In the genomic region with DNA sequence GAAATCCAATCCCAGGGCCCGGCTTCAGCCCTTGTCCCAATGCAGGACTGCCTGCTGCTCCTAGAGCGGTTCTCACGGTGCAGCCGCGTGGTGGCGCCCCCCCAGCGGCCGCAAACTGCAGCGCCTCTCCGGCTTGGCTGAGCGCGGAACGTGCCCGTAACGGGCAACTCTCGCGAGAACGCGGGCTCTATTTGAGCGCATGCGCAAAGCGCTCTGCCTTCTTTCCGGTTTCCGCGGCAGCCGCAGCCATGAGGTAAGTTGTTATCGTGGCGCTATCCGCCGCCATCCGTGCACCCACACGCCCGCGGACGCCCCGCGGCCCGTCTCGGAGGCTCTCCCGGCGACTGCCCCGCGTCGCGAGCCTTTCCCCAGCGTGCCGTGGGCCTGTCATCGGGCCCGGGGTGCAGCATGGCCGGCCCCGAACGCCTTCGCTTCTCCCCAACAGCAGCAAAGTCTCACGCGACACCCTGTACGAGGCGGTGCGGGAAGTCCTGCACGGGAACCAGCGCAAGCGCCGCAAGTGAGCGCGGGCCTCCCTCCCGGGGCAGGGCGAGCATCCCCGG, we compare ENCODE assay signal across 8 mouse cellular contexts. TPM values are rescaled to one million over a fixed set of nuclear protein-coding genes. Genes with fewer than 3 reads are reported as not detected.
A peak's percentile ranks its signal among the peaks of the same experiment; 100 is the strongest.
DNase-seq lines count a peak whose midpoint lies in the region; ATAC-seq and TF ChIP-seq lines count a peak whose summit lies in the region.

A gene (plus strand): TSS at position 106 of the 563 bp plus-strand sequence.

- H3K9me3 ChIP-seq in forebrain, embryonic 12.5 days: peaks cover 6% of the 10 kb centered on the region; the same call in 1 of the 2 replicates
- no peaks in the 10 kb centered on the region for H3K9me3 ChIP-seq in heart, postnatal 0 days (replicated peaks; ENCODE audit: control insufficient read depth, low read length)
- no peaks in the 10 kb centered on the region for H3K9me3 ChIP-seq in liver, embryonic 16.5 days (replicated peaks; ENCODE audit: control insufficient read depth, low read length)
- no peaks in the 10 kb centered on the region; the same call in 1 of the 2 replicates for H3K9me3 ChIP-seq in neural tube, embryonic 13.5 days

- peak; percentile 96 for TF ChIP-seq POLR2A in testis, adult 2 months (IDR thresholded peaks at IDR 0.05; ENCODE audit: control insufficient read depth, low read depth, low read length)

- peak within 1 kb of the TSS; percentile 96 for H3K27ac ChIP-seq in forebrain, embryonic 12.5 days
- peak within 1 kb of the TSS; percentile 93 for H3K27ac ChIP-seq in heart, postnatal 0 days (ENCODE audit: low read depth)
- H3K27ac ChIP-seq in liver, embryonic 16.5 days (ENCODE audit: low read length): peak within 1 kb of the TSS; percentile 90
- peak within 1 kb of the TSS; percentile 96 for H3K27ac ChIP-seq in neural tube, embryonic 13.5 days (replicated peaks)
- H3K27ac ChIP-seq in testis, adult 2 months (ENCODE audit: control insufficient read depth, insufficient read depth, low read depth, low read length): peak within 1 kb of the TSS; percentile 93

- peak within 1 kb of the TSS; percentile 87 for H3K4me2 ChIP-seq in forebrain, embryonic 12.5 days
- peak within 1 kb of the TSS; percentile 81 for H3K4me2 ChIP-seq in heart, postnatal 0 days (ENCODE audit: low read depth, low read length)
- H3K4me2 ChIP-seq in liver, embryonic 16.5 days (ENCODE audit: low read depth, low read length): peak within 1 kb of the TSS; percentile 92
- peak within 1 kb of the TSS; percentile 96 for H3K4me2 ChIP-seq in neural tube, embryonic 13.5 days

- peak; percentile 92 for ATAC-seq in forebrain, embryonic 12.5 days (ENCODE audit: low FRiP score)
- ATAC-seq in heart, postnatal 0 days (ENCODE audit: insufficient read depth, low read depth): peak; percentile 89
- peak; percentile 86 for ATAC-seq in liver, embryonic 16.5 days (ENCODE audit: low read depth)
- ATAC-seq in neural tube, embryonic 13.5 days (ENCODE audit: low read depth): peak; percentile 88

- TF ChIP-seq CTCF in heart, postnatal 0 days (IDR thresholded peaks at IDR 0.05; ENCODE audit: low read depth): peak; percentile 84
- TF ChIP-seq CTCF in testis, adult 2 months (IDR thresholded peaks at IDR 0.05; ENCODE audit: control insufficient read depth, insufficient read depth, insufficient replicate concordance, low read depth, low read length): peak; percentile 58; the same call in 1 of the 2 replicates

- H3K4me3 ChIP-seq in forebrain, embryonic 12.5 days (replicated peaks): peak within 1 kb of the TSS; percentile 90
- peak within 1 kb of the TSS; percentile 73 for H3K4me3 ChIP-seq in heart, postnatal 0 days (ENCODE audit: low read depth, low read length)
- peak within 1 kb of the TSS; percentile 83 for H3K4me3 ChIP-seq in liver, embryonic 16.5 days (ENCODE audit: low read depth, low read length)
- peak within 1 kb of the TSS; percentile 94 for H3K4me3 ChIP-seq in neural tube, embryonic 13.5 days
- peak within 1 kb of the TSS; percentile 90 for H3K4me3 ChIP-seq in testis, adult 2 months (ENCODE audit: control insufficient read depth, low read depth, low read length)

- TF ChIP-seq EP300 in heart, postnatal 0 days (IDR thresholded peaks at IDR 0.05; ENCODE audit: low read depth): peak; percentile 99

- H3K4me1 ChIP-seq in forebrain, embryonic 12.5 days: peaks cover 27% of the 10 kb centered on the region
- H3K4me1 ChIP-seq in heart, postnatal 0 days (ENCODE audit: control insufficient read depth, insufficient read depth): peaks cover 18% of the 10 kb centered on the region
- peaks cover 16% of the 10 kb centered on the region for H3K4me1 ChIP-seq in liver, embryonic 16.5 days (ENCODE audit: control insufficient read depth, low read depth, low read length)
- H3K4me1 ChIP-seq in neural tube, embryonic 13.5 days (replicated peaks): peaks cover 33% of the 10 kb centered on the region
- H3K4me1 ChIP-seq in testis, adult 2 months (ENCODE audit: control insufficient read depth, insufficient read depth, low read length): peaks cover 21% of the 10 kb centered on the region

- under 1% methylated on average over 67 of the region's 67 CpGs for WGBS in forebrain, embryonic 12.5 days
- under 1% methylated on average over 45 of the region's 67 CpGs for WGBS in heart, postnatal 0 days
- WGBS in liver, embryonic 16.5 days (ENCODE audit: insufficient replicate concordance): under 1% methylated on average over 67 of the region's 67 CpGs
- under 1% methylated on average over 67 of the region's 67 CpGs for WGBS in neural tube, embryonic 13.5 days

- DNase-seq in CD8-positive naive resting alpha-beta T cell, adult 2 months (ENCODE audit: low read depth in 2 of 2, low spot score in 2 of 2): peak; percentile 97 to 98
- peak; percentile 86 for DNase-seq in c-Kit-positive CD71-positive TER-119-negative erythroid progenitor cells, embryonic 14.5 days (ENCODE audit: low read depth)
- DNase-seq in heart, postnatal 0 days (ENCODE audit: low spot score): peak; percentile 96
- peak; percentile 99 for DNase-seq in kidney, postnatal 4 days

- peaks cover 44% of the 10 kb centered on the region for H3K36me3 ChIP-seq in forebrain, embryonic 12.5 days (replicated peaks)
- H3K36me3 ChIP-seq in heart, postnatal 0 days (replicated peaks; ENCODE audit: control insufficient read depth, insufficient read depth, low read length): peaks cover 33% of the 10 kb centered on the region
- H3K36me3 ChIP-seq in liver, embryonic 16.5 days (ENCODE audit: control insufficient read depth, insufficient read depth): peaks cover 11% of the 10 kb centered on the region
- H3K36me3 ChIP-seq in neural tube, embryonic 13.5 days: peaks cover 40% of the 10 kb centered on the region
- H3K36me3 ChIP-seq in testis, adult 2 months (ENCODE audit: control insufficient read depth, insufficient read depth, low read length): peaks cover 1% of the 10 kb centered on the region

- peak within 1 kb of the TSS; percentile 99 for H3K9ac ChIP-seq in forebrain, embryonic 12.5 days
- peak within 1 kb of the TSS; percentile 88 for H3K9ac ChIP-seq in heart, postnatal 0 days (replicated peaks; ENCODE audit: low read depth, low read length)
- H3K9ac ChIP-seq in liver, embryonic 16.5 days (ENCODE audit: low read depth, low read length): peak within 1 kb of the TSS; percentile 93
- peak within 1 kb of the TSS; percentile 99 for H3K9ac ChIP-seq in neural tube, embryonic 13.5 days

- no peaks in the 10 kb centered on the region for H3K27me3 ChIP-seq in forebrain, embryonic 12.5 days
- no peaks in the 10 kb centered on the region for H3K27me3 ChIP-seq in heart, postnatal 0 days (ENCODE audit: control insufficient read depth, insufficient read depth, low read length)
- no peaks in the 10 kb centered on the region for H3K27me3 ChIP-seq in liver, embryonic 16.5 days (ENCODE audit: control insufficient read depth, insufficient read depth, low read depth, low read length)
- no peaks in the 10 kb centered on the region for H3K27me3 ChIP-seq in neural tube, embryonic 13.5 days
- no peaks in the 10 kb centered on the region for H3K27me3 ChIP-seq in testis, adult 2 months (ENCODE audit: control insufficient read depth, insufficient read depth, low read length)

RNA-seq across cellular contexts. Expression of the gene that starts here (rescaled TPM):
- 370 and 384 TPM in 2 replicates for polyA plus RNA-seq in forebrain, embryonic 12.5 days (2016; fragmentation: Nextera tagmentation; extraction: Ambion mirVana)
- total RNA-seq in heart, postnatal 0 days (2014; rRNA removed; ENCODE audit: low replicate concordance): 817 and 939 TPM in 2 replicates
- polyA plus RNA-seq in heart, postnatal 0 days (2015; fragmentation: Nextera tagmentation; extraction: Ambion mirVana): 255 and 273 TPM in 2 replicates
- 280 and 310 TPM in 2 replicates for polyA plus RNA-seq in liver, embryonic 16.5 days (2015; fragmentation: Nextera tagmentation; extraction: Ambion mirVana)
- polyA plus RNA-seq in neural tube, embryonic 13.5 days (2015; fragmentation: Nextera tagmentation; extraction: Ambion mirVana): 381 and 408 TPM in 2 replicates
- 444 and 603 TPM in 2 replicates for polyA plus RNA-seq in testis, adult 2 months (2012; rRNA removed)

Comparison
In these comparisons a context has a peak if more than half of its experiments do, and no peak if none do; other contexts are left out.
1. Peak in every context shown above with its lines: DNase-seq, ATAC-seq, H3K4me3 ChIP-seq and H3K27ac ChIP-seq.